Mouse (Mus musculus): ENCODE measurements around the gene Tubgcp6.
A peak's percentile ranks its signal among the peaks of the same experiment; 100 is the strongest.

The Tubgcp6 gene

GRCm38 (mm10) chr15:89122649-89123366, at the start of gene Tubgcp6:
TSS of gene Tubgcp6 (minus strand) at chr15:89123112.
- peak; percentile 77 for ATAC-seq (ENCODE audit: low TSS enrichment)

DNA sequence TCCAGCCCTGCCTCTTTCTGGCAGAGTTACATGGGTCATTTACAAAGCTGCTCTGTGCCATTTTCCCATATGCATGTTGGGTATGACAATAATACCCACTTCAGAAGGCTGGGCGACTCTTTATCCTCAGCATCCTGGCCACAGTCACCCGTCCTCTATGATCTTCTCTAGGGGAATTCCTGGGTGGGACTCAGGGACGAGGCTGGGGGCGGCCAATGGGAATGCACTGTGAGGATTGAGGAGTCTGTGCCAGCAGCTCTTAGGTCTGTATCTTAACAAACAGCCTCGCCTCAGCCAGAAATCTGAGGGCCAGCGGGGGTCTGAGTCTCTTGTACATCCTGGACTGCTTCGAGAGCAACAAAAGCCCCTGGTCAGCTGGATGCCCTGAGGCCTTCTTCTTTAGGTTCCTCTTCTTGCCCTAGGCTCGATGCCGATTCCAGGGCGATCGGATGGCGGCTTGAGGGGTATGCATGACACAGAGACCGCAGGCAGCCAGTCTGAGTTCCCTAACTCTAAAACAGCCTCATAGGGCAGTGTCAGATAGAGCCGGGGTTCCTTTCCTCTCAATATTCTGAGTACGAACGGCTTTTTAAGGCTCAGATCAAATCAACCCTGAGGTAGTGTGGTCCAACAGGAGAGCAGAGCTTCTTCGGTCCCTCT, 49.5 kb upstream of the Tubgcp6 start:
- no peak for ATAC-seq (ENCODE audit: low TSS enrichment)

DNA sequence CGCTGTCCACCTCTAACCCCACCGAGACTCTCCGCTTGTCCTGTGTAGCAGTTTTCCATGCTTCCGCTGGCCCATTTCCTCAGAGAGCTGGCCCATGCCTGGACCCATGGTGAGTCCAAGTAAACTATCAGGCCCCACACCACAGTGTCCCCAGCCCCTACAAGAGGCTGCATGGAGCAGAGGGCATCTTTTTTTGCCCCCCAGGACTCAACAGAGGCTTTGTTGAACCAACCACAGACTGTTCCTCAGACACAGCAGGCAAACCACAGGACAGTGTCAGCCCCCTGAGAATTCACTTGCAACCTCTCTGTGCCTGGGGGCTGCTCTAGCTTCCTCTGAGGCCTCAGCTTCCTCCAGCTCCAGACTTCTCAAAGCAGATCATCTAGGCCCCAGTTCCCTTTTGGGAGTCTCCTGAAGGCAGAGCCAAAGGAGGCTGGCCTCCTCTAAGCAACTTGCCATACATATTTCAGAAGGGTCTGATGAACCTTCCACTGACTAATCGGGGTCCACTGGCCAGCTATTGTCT, 48.7 kb upstream of the Tubgcp6 start:
- ATAC-seq (ENCODE audit: low TSS enrichment), result no peak

DNA sequence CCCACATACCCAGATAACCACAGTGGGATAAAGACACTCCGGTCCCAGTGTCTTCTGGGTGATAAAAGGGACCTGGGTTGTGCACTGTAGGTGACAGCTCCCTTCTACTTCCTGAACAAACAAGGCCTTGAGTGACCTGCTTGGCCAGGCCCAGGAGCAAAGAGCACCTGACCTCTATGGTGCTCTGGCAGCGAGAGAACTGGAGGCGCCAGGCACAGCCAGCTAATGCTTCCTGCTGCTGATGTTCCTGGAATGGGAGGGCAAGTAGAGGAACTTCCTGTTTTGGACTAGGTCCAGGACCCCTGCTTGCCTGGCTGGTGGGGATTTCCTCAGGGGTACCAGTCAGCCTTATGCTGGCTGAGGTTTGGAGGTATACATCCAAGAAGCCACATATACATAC, 47.2 kb upstream of the Tubgcp6 start:
- ATAC-seq (ENCODE audit: low TSS enrichment), result no peak

- ATAC-seq (ENCODE audit: low TSS enrichment), result peak; percentile 56
These were observed 46.5 kb upstream of the Tubgcp6 start for GRCm38 (mm10) chr15:89169431-89169830.

GRCm38 (mm10) chr15:89168922-89169321, 46.0 kb upstream of the Tubgcp6 start:
- ATAC-seq (ENCODE audit: low TSS enrichment), result no peak

GRCm38 (mm10) chr15:89165478-89165877, 42.6 kb upstream of the Tubgcp6 start:
- no peak for ATAC-seq (ENCODE audit: low TSS enrichment)

DNA sequence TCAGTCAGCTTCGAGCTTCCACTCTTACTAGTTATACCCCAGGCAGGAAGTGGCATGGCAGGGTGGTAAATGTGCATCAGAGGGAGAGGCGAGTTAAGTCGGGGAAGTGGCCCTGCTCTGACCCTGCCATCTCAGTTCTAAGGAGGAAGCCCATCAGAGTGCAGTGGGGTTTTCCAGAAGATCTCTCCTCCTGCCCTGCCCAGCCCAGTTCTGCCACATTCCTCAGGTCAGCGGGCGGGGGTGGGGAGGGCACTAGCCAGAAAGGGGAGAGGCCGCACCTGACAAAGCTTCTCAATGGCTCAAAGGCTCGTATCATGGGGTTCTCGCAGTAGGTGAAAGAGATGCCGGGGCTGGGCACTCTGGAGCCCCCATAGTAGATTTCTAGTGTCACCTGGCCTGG, 38.5 kb upstream of the Tubgcp6 start:
- no peak for ATAC-seq (ENCODE audit: low TSS enrichment)

DNA sequence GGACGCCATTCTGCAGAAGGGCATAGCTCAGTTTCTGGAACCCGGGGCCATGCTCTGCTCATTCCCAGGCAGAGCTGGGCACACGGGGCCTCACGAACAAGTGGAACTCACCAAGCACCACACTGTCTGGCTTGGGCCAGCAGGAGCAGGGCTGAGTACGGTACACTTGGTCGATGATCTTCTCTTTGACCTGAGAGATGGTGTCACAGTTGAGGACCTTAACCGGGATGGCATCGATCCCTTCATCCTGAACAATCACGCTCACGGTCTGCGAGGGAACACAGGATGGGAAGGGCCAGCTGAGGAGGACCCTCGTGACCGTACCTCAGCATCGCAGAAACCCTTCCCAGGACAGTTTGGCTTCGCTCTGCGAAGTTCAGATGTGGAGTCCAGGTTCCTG, 35.6 kb upstream of the Tubgcp6 start:
- no peak for ATAC-seq (ENCODE audit: low TSS enrichment)

GRCm38 (mm10) chr15:89157954-89158353, 35.0 kb upstream of the Tubgcp6 start:
- ATAC-seq (ENCODE audit: low TSS enrichment), result no peak

DNA sequence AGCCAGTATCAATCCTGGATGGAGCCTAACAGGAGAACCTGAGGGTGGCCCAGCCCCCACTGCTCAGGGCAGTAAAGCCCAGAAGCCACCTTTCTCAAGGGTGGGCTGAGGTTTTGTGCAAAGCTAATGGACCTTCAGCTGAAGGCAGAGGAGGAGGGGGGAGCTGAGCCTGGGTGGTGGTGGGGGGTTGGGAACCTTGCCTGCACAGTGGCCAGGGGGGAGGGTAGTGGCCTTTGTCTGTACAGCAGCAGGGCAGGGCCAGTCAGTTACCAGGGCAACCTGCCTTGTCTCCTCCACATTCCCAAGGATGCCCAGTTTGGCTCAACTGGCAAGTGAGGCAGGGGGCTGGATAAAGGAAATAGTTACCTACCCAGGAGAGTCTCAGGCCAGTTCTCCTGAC, 29.4 kb upstream of the Tubgcp6 start:
- no peak for ATAC-seq (ENCODE audit: low TSS enrichment)

- no peak for ATAC-seq (ENCODE audit: low TSS enrichment)
These were observed 27.1 kb upstream of the Tubgcp6 start for GRCm38 (mm10) chr15:89150041-89150390.

- 0 out of 2 replicates have a peak, but pooled peaks have one; percentile 18 for ATAC-seq (ENCODE audit: low TSS enrichment)
These were observed 26.5 kb upstream of the Tubgcp6 start, which contains the start of gene Mapk11 for GRCm38 (mm10) chr15:89149271-89150040. TSS of gene Mapk11 (minus strand) at chr15:89149628.

DNA sequence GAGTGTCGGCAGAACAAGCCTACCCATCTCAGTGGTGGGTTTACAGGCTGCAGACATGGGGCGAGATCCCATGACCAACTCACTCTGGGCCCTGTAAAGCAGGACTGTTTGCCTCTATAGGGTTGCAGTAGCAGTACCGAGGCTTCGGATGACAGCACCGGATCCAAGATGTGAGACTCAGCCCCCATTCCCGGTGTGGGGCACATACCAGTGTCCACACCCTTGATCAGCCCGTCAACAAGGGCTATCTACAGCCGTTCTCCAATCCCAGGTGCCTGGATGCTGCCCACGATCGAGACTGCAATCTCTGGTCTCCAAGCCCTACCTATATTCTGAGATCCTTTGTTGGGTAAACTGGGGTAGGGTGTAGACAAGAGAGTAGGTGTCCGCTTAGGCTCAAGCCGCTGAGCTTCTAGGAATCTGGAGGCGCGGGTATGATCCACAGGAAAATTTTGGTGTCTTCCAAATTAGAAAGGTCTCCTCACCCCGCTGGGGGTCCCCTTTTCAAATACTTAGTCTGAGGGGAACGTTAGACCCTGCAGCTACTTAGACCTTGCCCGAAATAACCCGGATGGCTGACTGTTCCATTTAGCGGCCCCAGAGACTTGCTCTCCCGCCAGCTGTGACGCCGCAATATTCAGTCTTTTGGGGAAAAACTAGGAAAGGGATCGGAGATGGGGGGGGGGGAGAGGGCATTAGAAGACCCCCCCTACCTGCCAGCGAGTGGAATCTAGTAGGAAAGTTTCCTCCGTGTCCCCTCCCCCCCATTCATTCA, 25.8 kb upstream of the Tubgcp6 start:
- peak; percentile 21; the same call in 1 of the 2 replicates for ATAC-seq (ENCODE audit: low TSS enrichment)

GRCm38 (mm10) chr15:89147895-89148294, 25.0 kb upstream of the Tubgcp6 start:
- no peak for ATAC-seq (ENCODE audit: low TSS enrichment)

DNA sequence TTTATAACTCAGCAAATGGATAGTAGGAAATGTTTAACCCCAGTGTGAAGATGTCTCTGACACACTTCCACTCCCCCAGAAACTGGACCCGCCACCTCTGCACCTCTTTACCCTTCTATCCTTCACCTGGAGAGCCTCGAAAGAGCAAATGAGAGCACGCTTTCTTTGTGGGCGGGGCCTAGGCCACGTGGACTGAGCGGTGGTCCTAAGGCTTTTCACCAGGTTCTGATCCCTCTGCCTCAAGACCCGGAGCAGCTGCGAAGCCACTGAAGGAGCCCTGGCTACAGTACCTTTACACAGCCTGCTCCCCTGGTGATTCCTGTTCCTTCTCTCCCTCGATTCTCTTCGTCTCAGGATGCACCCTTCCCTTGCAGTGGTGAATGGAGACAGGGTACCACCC, 24.5 kb upstream of the Tubgcp6 start:
- ATAC-seq (ENCODE audit: low TSS enrichment), result no peak

GRCm38 (mm10) chr15:89147024-89147423, 24.1 kb upstream of the Tubgcp6 start:
- peak; percentile 11; the same call in 1 of the 2 replicates for ATAC-seq (ENCODE audit: low TSS enrichment)

DNA sequence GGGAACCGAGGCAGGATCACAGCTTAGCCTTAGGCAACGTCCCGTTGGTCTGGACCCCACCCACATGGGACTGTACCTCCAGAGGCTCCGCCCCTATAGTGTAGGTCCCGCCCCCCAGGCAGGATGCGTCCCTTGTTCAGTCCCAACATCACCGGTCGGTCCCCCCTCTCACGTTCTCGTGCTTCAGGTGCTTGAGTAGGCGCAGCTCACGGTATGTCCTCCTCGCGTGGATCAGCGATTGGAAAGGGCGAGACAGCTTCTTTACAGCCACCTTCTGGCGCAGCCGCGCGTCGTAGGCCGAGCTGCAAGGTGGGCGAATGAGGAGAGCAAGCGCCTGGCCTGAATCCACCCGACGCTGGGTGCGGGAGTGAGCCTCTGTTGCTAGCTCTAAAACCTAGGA, 23.6 kb upstream of the Tubgcp6 start:
- ATAC-seq (ENCODE audit: low TSS enrichment), result peak; percentile 56; the same call in 1 of the 2 replicates

DNA sequence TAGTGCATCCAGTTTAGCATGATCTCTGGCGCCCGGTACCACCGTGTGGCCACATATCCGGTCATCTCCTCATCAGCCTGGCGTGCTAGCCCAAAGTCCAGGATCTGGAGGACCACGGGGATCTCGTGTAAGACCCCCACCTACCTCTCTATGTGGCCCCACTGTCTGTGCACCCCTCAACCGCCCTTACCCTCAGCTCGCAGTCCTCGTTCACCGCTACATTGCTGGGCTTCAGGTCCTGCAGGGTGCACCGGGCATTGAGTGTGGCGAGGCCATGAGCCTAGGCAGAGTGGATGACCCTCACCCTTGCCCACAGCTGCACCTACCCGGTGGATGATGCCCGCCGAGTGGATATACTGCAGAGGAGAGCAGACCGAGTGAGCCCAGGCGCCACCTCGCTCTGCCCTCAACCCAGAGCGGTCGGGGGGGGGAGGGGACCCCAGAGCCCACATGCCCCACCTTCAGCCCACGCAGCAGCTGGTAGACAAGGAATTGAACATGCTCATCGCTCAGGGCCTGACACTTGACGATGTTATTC, 23.0 kb upstream of the Tubgcp6 start:
- ATAC-seq (ENCODE audit: low TSS enrichment), result no peak

GRCm38 (mm10) chr15:89144965-89145364, 22.1 kb upstream of the Tubgcp6 start:
- no peak for ATAC-seq (ENCODE audit: low TSS enrichment)

GRCm38 (mm10) chr15:89143134-89143533, 20.2 kb upstream of the Tubgcp6 start:
- ATAC-seq (ENCODE audit: low TSS enrichment), result no peak
